Mouse (Mus musculus) 3T3-L1 (cell line): ENCODE data around the gene Vmn2r87.
"Not testable (repeated sequence)": the region's sequence is repeated elsewhere in the genome, so short reads cannot be mapped to it uniquely, and the experiment has no call there.

Experiments used
- DNase-seq: peaks from one replicate; pipeline ENCODE4 v3.0.0-alpha.2; 2015; ENCODE audit warnings: low read depth, low spot score

Vmn2r87 gene

DNA sequence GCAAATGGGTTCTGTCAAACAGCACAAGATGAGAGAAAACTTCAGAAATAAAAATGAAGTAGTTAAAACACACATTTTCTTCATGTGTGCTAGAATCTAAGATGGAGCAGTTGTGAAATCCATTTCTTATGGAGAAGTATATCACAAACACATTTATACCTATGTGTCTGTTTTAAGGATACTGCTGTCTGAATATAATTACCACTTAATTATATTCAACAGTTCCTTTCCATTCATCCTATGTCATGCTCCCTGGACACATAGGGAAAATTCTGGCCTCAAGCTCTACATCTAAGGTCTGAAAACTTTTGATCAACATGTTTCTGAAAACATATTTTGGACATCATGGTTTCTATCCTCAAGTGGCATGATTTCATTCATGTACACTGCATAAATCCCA lies at the start of gene Vmn2r87:
Gene Vmn2r87 (minus strand): TSS at position 101 of the 400 bp plus-strand sequence.
- no peak for DNase-seq

DNA sequence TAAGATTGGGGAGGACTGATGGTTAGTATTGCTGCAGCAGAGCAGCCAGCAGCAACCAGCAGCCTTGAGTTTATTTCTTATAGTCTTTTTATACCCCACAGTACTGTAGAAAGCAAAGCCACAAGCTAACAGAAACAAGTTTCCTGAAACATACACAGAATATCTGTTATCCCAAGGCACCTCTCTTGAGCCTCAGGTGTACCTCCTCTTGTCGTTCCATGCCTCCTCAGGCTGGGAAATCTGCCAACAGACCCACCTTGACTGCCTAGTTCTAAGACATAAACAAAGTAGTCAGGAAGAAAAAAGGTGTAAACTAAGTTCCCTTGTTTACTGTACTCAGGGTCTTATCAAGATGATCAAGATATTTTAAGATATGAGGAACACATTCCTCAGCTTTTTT lies 47.1 kb upstream of the Vmn2r87 start:
- DNase-seq: not testable (repeated sequence)

DNA sequence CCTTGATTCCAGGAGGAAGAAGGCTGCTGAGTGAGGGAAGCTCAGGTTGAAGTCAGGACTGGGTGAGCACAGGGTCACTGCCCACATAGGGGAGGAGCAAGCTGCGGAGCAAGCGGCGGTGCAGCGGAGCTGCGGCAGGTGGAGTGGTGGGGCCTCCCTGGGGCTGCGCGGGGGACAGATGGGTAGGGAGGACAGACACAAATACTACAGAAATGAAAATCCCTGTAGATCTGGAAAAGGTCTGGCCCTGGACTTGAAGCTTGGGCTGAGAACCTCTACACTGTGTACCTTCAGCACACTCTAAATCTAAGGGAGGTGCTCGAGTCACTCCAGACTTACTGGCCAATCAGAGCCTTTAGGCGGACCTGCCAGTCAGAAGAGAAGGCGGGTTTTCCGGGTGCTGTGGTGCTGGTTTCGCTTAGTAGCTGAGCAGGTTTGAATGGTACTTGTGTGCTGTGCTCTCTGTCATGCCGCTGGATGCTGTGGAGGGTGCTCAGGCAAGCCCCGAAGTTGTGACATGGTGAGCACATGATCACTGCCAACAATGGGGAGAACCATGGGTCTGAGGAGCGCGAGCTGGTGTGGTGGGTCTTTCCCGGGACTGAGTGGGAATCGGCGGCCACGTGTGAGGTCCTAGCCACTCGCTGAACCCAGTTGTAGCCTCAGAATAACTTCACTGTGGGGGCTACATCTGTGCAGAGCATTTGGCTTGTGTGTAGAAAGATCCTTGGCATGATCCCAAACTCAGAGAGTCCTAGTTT lies 44.9 kb upstream of the Vmn2r87 start:
- peak; percentile 85 for DNase-seq

DNA sequence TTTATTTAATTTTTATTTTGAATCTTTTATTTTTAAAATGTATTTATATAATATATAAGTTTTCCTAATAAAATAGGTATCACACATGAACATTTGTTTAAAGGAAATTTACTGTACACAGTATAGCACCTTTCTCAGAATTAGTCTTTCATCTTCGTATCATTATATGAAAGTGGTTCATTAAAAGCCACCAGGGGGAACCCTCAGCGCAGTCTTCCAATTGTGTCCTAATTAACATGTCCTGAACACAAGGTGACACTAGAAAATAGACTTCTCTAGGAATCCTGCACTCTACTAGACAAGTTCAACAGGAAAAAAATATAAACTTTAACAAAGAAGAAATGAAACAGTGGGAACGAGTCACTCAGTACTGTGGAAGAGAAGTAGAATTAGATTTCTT lies 38.9 kb upstream of the Vmn2r87 start:
- DNase-seq: peak; percentile 45

DNA sequence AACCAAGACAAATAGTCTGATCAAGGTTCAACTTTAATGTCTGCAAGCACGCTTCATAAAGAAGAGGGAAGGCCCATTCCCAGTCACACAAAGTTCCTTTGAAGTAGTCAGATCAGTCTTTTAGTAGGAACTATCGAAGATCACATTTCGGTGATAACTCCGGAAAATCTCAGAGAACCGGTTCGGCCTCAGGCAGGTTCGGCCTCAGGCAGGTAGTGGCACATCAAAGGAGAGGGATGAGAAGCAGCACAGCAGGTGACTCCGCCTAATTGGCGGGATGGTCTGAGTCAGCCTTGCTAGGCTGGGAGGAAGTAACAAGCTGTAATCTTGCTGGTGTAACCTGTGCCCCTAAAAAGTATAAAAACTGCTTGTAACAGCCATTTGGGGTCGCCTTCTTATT lies 30.7 kb upstream of the Vmn2r87 start:
- DNase-seq: no peak

DNA sequence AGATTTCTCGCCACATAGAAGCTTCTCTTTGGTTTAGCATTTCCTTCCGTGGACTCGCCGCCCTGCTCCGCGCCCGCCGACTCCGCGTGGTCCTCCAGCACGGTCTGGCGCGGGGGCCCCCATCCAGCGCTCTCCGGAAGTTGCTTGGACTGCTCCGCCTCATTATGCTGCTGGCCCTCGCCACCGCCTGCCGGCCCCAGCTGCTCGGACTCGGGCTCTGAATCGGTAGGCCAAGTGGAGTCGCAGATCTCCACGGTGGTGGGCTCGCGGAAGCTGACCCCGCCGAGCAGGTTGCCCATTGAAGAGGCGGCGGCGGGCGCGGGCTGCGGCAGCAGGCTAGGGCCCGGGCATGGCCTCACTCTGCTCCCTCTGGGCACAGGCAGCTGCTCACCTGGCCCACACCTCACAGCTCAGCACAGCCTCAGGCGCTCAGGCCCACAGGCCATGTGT lies 26.9 kb downstream of the Vmn2r87 start:
- no peak for DNase-seq

DNA sequence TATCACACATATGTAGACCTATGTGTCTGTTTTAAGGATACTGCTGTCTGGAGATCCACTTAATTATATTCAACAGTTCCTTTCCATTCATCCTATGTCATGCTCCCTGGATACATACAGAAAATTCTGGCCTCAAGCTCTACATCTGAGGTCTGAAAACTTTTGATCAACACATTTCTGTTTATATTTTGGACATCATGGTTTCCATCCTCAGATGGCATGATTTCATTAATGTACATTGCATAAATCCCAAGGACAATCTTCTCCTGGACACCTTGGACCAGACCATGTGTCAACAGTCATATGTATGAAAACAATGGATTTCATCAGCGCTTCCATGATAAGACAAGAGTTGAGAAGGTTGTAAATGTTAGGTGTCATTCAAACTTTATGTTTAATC lies 41.2 kb downstream of the Vmn2r87 start, which contains the start of gene Vmn2r86:
Gene Vmn2r86 (minus strand): TSS at position 101 of the 400 bp plus-strand sequence.
- not testable (repeated sequence) for DNase-seq

DNA sequence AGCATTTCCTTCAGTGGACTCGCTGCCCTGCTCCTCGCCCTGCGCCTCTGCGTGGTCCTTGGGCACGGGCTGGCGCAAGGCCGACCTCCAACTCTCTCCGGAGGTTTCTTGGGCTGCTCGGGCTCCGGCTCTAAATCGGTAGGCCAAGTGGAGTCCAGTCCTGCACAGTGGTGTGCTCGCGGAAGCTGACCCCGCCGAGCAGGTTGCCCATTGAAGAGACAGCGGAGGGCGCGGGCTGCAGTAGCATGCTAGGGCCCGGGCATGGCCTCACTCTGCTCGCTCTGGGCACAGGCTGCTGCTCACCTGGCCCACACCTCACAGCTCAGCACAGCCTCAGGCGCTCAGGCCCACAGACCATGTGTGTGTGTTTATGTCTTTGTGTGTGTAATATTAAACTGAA lies 52.4 kb downstream of the Vmn2r87 start:
- no peak for DNase-seq

DNA sequence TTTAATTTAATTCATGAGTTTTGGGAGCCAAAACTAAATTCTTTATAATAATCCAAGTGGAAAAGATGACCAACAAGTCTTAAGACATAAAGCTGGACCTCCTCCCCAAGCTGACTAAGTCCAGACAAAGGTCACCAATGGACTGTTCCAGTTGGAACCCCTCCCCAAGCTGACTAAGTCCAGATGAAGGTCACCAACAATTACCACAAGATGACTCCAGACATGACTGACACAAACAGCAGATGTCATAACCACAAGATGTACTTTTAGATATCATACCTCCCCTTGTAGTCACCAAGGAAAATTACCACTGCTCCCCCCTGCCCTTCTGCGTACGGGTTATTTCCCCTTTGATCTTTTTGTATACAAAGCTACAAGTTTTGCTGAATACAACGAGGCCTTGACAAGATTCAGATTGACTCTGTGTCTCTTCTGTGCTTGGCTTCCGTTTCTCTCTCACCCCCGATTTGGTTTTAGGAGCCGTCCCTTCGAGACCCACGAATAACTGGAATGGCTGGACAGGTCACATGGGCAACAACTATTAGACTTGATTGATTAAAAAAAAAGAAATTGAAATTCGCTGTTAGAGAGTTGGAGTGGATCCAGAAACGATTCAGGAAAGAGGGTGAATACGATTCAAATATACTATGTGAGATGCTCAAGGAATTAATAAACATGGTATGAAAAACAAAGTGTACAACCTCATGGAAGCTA lies 62.9 kb downstream of the Vmn2r87 start:
- peak; percentile 88 for DNase-seq

DNA sequence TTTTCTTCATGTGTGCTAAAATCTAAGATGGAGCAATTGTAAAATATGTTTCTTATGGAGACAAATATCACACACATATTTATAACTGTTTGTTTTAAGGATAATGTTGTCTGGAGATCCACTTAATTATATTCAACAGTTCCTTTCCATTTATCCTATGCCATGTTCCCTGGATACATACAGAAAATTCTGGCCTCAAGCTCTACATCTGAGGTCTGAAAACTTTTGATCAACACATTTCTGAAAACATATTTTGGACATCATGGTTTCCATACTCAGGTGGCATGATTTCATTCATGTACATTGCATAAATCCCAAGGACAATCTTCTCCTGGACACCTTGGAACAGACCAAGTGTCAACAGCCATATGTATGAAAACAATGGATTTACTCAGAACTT lies 67.6 kb downstream of the Vmn2r87 start, which contains the start of gene Vmn2r85:
Gene Vmn2r85 (minus strand): TSS at position 101 of the 400 bp plus-strand sequence.
- not testable (repeated sequence) for DNase-seq

DNA sequence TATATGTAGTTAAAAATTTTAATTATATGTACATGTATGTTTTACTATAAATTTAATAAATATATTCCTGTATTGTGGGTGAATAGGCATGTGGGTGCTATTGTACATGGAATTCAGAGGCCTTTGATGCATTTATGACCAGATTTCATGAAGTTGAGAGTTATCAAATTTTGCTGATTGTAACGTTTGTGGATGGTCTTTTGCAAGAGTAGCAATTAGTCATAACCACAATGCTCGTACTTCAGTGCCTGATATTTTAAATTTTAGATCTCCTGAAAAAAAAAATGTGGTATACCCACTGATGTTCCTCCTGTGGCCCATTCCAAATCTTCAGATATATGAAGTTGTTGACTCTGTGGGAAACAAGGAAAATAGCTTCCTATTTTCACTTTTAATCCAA lies 74.8 kb downstream of the Vmn2r87 start:
- peak; percentile 58 for DNase-seq
